Mouse (Mus musculus) kidney, embryonic 16.5 days (tissue): ENCODE measurements around the gene 4930583I09Rik. TPM values are rescaled to one million over a fixed set of nuclear protein-coding genes. Genes with fewer than 3 reads are reported as not detected.

Experiments
- ATAC-seq: fragments of 200-750 bp; cut with Nextera tagmentation; 2 replicates; pipeline ENCODE4 v1.8.0; 2017; ENCODE audit warnings: moderate TSS enrichment; ENCODE audit not compliant: low FRiP score, low TSS enrichment
- H3K27ac ChIP-seq: fragments of 300-500 bp; sonication (generic); 2 replicates; pipeline ENCODE4 v1.5.1; 2014; ENCODE audit warnings: low read length
- H3K27me3 ChIP-seq: fragments of 300-500 bp; sonication (generic); 2 replicates; pipeline ENCODE4 v1.6.1; 2014; ENCODE audit warnings: low read length, control low read depth, mixed read lengths; ENCODE audit not compliant: insufficient read depth
- H3K36me3 ChIP-seq: fragments of 300-500 bp; sonication (generic); 2 replicates; pipeline ENCODE4 v1.6.1; 2014; ENCODE audit warnings: low read length, control low read depth, mixed read lengths; ENCODE audit not compliant: insufficient read depth
- H3K4me1 ChIP-seq: fragments of 300-500 bp; sonication (generic); 2 replicates; pipeline ENCODE4 v1.6.1; 2014; ENCODE audit warnings: low read length, control low read depth, mixed read lengths; ENCODE audit not compliant: insufficient read depth
- H3K4me2 ChIP-seq: fragments of 300-500 bp; sonication (generic); replicated peaks from 2 replicates; pipeline ENCODE4 v1.6.1; 2014; ENCODE audit warnings: low read depth, low read length
- H3K4me3 ChIP-seq: fragments of 300-500 bp; sonication (generic); 2 replicates; pipeline ENCODE4 v1.5.1; 2014; ENCODE audit warnings: mild to moderate bottlenecking, low read length
- H3K9ac ChIP-seq: fragments of 300-500 bp; sonication (generic); replicated peaks from 2 replicates; pipeline ENCODE4 v1.6.1; 2014; ENCODE audit warnings: low read length
- H3K9me3 ChIP-seq: fragments of 300-500 bp; sonication (generic); 2 replicates; pipeline ENCODE4 v1.6.1; 2016; ENCODE audit warnings: low read length, control low read depth
- WGBS: fragments of 180-500 bp; shearing (Covaris S2); extraction: QIAGEN DNeasy Blood & Tissue Kit; methylation state at CpG from one replicate; pipeline ENCODE4 v1.1.7; 2014; 5-methylcytosine and 5-hydroxymethylcytosine counted together
- polyA plus RNA-seq: library from polyadenylated mRNA; unstranded; fragments of >200 nt; fragmentation: Nextera tagmentation; extraction: Ambion mirVana; gene quantifications from 2 replicates; pipeline ENCODE4 v1.2.1, GENCODE M21; 2015

The 4930583I09Rik gene
- polyA plus RNA-seq, 1 experiment from 2014 or later, result not detected

- H3K4me1 ChIP-seq, result no peaks in the 10 kb centered on the region
- H3K4me3 ChIP-seq, result no peak overlapping the region
- H3K9ac ChIP-seq, result no peak overlapping the region
- H3K4me2 ChIP-seq, result no peak overlapping the region
- no peaks in the 10 kb centered on the region for H3K36me3 ChIP-seq
- no peaks in the 10 kb centered on the region for H3K9me3 ChIP-seq
- ATAC-seq, result no peak
- no peaks in the 10 kb centered on the region for H3K27me3 ChIP-seq
- 58% methylated on average over 7 of the region's 7 CpGs for WGBS
- H3K27ac ChIP-seq, result no peak overlapping the region
Measured at GRCm38 (mm10) chr17:64833906-64834490, 1.9 kb downstream of the 4930583I09Rik start.

GRCm38 (mm10) chr17:64833071-64833470, 2.8 kb downstream of the 4930583I09Rik start:
- WGBS, result 94% methylated on average over 2 of the region's 2 CpGs
- Histone ChIP-seq H3K9ac (no peak overlapping the region), H3K4me3 (no peak overlapping the region), H3K4me2 (no peak overlapping the region), H3K27me3 (no peaks in the 10 kb centered on the region), H3K9me3 (no peaks in the 10 kb centered on the region), H3K27ac (no peak overlapping the region), H3K36me3 (no peaks in the 10 kb centered on the region), H3K4me1 (no peaks in the 10 kb centered on the region)
- no peak for ATAC-seq

DNA sequence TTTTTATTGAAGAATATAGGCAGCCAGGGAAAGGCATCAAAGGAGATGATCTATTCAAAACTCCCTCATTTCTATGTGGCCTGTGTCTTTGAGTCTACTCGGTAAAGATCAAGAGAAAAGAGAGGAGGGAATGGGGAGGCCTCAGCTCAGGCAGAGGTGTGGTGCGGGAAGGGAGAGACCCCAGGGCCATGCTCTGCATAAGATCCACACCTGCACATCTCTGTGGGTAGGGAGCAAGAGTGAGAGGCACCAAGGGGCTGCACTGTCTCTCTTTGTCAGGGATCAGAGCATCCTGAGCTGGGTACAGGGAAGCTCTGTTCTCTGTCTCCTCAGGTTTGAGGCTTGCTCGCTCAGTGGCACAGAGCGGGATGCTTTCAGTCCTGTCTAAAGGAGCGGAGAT, 8.4 kb downstream of the 4930583I09Rik start:
- Histone ChIP-seq H3K4me1 (no peaks in the 10 kb centered on the region), H3K36me3 (no peaks in the 10 kb centered on the region), H3K9me3 (no peaks in the 10 kb centered on the region), H3K27ac (no peak overlapping the region), H3K4me2 (no peak overlapping the region), H3K27me3 (no peaks in the 10 kb centered on the region), H3K9ac (no peak overlapping the region), H3K4me3 (no peak overlapping the region)
- no peak for ATAC-seq
- 83% methylated on average over 5 of the region's 5 CpGs for WGBS

DNA sequence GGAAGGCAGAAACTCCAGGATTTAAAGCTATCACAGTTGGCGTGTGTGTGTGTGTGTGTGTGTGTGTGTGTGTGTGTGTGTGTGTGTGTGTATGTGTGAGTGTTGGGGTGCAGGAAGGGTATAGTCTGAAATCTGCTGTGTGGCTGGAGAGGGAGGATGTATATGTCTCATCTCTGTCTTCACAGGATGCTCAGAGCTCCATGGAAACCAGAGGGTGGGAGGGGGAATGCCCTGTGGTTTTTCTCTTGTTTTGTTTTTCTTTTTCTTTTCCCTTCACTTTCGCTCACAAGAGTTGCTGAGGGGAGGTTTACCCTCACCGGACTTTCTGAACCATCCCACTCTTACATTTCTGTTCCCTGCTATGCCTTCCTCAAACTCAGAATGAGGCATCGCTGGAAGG, 9.0 kb downstream of the 4930583I09Rik start:
- no peaks in the 10 kb centered on the region for H3K4me1 ChIP-seq
- no peak overlapping the region for H3K4me3 ChIP-seq
- no peaks in the 10 kb centered on the region for H3K36me3 ChIP-seq
- no peak for ATAC-seq
- no peaks in the 10 kb centered on the region for H3K9me3 ChIP-seq
- H3K4me2 ChIP-seq, result no peak overlapping the region
- H3K27me3 ChIP-seq, result no peaks in the 10 kb centered on the region
- 64% methylated on average over 4 of the region's 4 CpGs for WGBS
- no peak overlapping the region for H3K27ac ChIP-seq
- H3K9ac ChIP-seq, result no peak overlapping the region

GRCm38 (mm10) chr17:64822561-64822960, 13.3 kb downstream of the 4930583I09Rik start:
- Histone ChIP-seq H3K4me1 (no peaks in the 10 kb centered on the region), H3K4me3 (no peak overlapping the region), H3K36me3 (no peaks in the 10 kb centered on the region), H3K9ac (no peak overlapping the region), H3K27ac (no peak overlapping the region), H3K4me2 (no peak overlapping the region), H3K9me3 (no peaks in the 10 kb centered on the region), H3K27me3 (no peaks in the 10 kb centered on the region)
- WGBS, result 87% methylated on average over 5 of the region's 5 CpGs
- no peak for ATAC-seq

DNA sequence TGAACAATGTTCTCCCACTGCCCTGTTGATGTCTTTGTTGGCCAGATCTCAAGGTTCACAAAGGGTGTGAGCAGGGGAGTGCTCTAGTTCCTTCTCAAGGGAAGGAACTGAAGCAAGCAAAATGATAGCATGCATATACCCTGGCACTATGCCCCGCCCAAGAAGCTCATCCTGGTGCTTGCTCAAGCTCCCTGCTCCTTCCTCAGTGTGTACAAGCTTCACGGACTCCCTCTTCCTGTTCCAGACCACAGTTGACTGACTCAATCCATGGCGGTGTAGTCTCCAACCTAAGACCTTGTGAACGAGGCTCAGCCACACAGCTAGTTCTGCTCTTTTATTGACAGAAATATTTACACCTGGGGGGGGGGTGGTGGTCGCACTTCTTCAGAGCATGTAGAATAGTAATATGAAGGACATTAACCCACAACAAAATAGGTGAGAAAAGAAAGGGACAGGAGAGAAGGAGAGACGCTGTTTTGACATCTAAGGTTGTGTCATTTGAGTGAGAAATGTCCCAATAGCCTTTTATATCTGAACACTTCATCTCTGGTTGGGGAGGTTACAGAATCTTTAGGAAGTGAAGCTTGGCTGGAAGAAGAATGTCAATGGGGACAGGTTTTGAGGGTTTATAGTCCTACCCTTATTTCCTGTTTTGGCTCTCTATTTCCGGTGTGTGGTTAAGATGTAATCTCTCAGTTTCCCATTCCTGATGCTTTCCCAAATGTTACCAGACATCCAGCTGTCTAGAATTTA, 14.9 kb downstream of the 4930583I09Rik start:
- no peak for ATAC-seq
- H3K9me3 ChIP-seq, result no peaks in the 10 kb centered on the region
- H3K4me3 ChIP-seq, result no peak overlapping the region
- no peaks in the 10 kb centered on the region for H3K27me3 ChIP-seq
- H3K36me3 ChIP-seq, result no peaks in the 10 kb centered on the region
- H3K27ac ChIP-seq, result no peak overlapping the region
- H3K9ac ChIP-seq, result no peak overlapping the region
- WGBS, result 76% methylated on average over 7 of the region's 7 CpGs
- H3K4me2 ChIP-seq, result no peak overlapping the region
- no peaks in the 10 kb centered on the region for H3K4me1 ChIP-seq

DNA sequence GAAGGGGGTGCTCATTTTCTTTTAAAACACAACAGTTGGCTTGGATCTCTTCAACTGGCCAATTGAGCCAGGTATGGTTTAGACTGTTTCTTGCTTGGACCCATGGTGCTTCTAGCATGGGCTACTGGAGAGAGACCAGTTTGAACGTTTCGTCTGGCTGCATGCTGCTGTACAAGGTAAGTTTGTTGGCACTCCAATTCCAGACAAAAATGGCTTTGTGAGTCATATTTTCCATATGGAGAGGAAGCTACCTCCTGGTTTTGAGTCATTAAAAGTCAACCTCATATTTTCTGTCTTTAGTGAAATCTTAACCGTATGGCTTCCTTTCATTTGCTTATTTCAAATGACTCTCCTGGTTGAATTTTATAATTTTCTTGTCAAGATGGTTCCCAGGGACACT, 19.6 kb downstream of the 4930583I09Rik start:
- no peaks in the 10 kb centered on the region for H3K9me3 ChIP-seq
- no peak for ATAC-seq
- H3K9ac ChIP-seq, result no peak overlapping the region
- no peaks in the 10 kb centered on the region; the same call in 1 of the 2 replicates for H3K27me3 ChIP-seq
- no peak overlapping the region for H3K27ac ChIP-seq
- H3K4me3 ChIP-seq, result no peak overlapping the region
- 93% methylated on average over 3 of the region's 3 CpGs for WGBS
- no peaks in the 10 kb centered on the region for H3K4me1 ChIP-seq
- no peak overlapping the region for H3K4me2 ChIP-seq
- H3K36me3 ChIP-seq, result no peaks in the 10 kb centered on the region

DNA sequence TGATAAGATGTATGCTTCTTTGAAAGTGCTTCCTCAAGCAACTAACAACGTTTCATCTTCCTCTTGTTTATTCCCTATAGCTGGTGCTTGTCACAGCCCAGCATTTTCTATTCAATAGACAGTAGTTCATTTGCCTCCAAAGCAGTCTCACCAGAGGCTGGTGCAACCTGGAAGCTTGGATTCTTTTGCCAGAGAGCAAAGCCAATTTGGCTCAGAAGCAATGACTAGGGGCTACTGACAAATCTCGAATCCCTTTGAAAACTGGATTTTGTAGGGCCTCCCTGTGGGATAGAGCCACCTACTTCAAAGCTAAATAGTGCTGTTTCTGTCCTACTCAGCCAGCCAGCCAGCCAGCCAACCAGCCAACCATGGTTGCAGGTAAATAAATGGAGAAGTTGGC, 20.1 kb downstream of the 4930583I09Rik start:
- no peak for ATAC-seq
- WGBS, result 68% methylated on average over 2 of the region's 2 CpGs

DNA sequence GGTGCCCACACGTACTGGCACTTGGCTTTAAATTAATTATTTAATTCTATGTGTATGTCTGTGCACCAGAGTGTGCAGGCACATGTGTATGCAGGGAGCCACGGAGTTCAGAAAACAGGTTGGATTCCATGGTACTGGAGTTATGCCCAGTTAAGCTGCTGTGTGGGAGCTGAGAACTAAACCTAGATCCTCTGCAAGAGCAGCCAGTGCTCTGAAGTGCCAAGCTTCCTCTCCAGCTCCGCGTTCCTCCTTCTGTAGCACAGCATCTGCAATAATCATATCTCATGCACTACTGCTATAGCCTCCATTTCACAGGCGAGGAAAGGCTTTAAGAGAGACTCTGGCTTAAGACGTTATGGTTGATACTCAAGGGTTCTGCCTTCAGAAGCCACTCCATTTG, 22.3 kb downstream of the 4930583I09Rik start:
- Histone ChIP-seq H3K4me2 (no peak overlapping the region), H3K27ac (no peak overlapping the region), H3K4me3 (no peak overlapping the region), H3K9me3 (no peaks in the 10 kb centered on the region), H3K9ac (no peak overlapping the region), H3K36me3 (no peaks in the 10 kb centered on the region), H3K4me1 (no peaks in the 10 kb centered on the region), H3K27me3 (no peaks in the 10 kb centered on the region; the same call in 1 of the 2 replicates)
- ATAC-seq, result no peak
- 93% methylated on average over 6 of the region's 6 CpGs for WGBS

More for the DNA sequence above, 20.1 kb downstream of the 4930583I09Rik start:
- no peak overlapping the region for H3K9ac ChIP-seq
- H3K4me2 ChIP-seq, result no peak overlapping the region
- no peak overlapping the region for H3K4me3 ChIP-seq
- H3K9me3 ChIP-seq, result no peaks in the 10 kb centered on the region
- no peaks in the 10 kb centered on the region; the same call in 1 of the 2 replicates for H3K27me3 ChIP-seq
- no peak overlapping the region for H3K27ac ChIP-seq
- no peaks in the 10 kb centered on the region for H3K4me1 ChIP-seq
- H3K36me3 ChIP-seq, result no peaks in the 10 kb centered on the region

DNA sequence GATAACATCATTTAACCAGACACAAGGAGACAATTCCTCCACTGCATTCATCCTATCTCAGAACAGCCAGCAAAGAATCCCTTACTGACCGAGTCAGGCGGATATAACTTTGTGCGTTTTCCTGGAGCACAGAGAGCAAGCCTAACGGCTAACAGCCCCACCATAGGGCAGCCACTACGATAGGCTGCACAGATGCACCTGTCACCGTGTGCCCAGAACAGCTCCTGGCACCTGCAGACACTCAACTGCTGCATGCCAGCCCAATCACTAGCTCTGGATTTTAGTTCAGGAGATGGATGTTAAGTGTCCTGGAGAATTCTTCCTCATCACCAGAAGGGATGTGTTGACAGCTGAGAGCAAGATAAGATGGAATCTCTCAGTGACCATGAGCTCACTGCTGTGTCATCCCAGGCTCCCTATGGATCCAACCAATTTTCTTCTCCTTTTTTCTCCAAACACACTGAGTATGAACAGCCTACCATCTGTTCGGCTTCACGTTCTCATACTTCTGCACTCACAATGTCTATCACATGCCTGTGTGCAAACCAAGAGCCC, 29.8 kb downstream of the 4930583I09Rik start:
- H3K27ac ChIP-seq, result no peak overlapping the region
- H3K36me3 ChIP-seq, result no peaks in the 10 kb centered on the region
- no peaks in the 10 kb centered on the region for H3K27me3 ChIP-seq
- ATAC-seq, result no peak
- H3K4me2 ChIP-seq, result no peak overlapping the region
- H3K4me3 ChIP-seq, result no peak overlapping the region
- 83% methylated on average over 8 of the region's 8 CpGs for WGBS
- no peak overlapping the region for H3K9ac ChIP-seq
- H3K4me1 ChIP-seq, result no peaks in the 10 kb centered on the region; the same call in 1 of the 2 replicates
- H3K9me3 ChIP-seq, result peaks cover 4% of the 10 kb centered on the region; the same call in 1 of the 2 replicates
